Mouse (Mus musculus) bone marrow, adult 2 months (tissue): Measurements from ENCODE around the gene Dnmt1.

Source experiments
- CTCF ChIP-seq: fragments of 200-500 bp; IDR thresholded peaks from 2 replicates; pipeline ENCODE4 v1.5.1; 2011; ENCODE audit warnings: low read length, control low read depth; ENCODE audit not compliant: control insufficient read depth, insufficient read depth
- POLR2A ChIP-seq: fragments of 200-500 bp; IDR thresholded peaks from 2 replicates; pipeline ENCODE4 v1.6.1; 2011; ENCODE audit warnings: low read depth, mild to moderate bottlenecking, control low read depth, low read length, borderline replicate concordance; ENCODE audit not compliant: control insufficient read depth

DNA sequence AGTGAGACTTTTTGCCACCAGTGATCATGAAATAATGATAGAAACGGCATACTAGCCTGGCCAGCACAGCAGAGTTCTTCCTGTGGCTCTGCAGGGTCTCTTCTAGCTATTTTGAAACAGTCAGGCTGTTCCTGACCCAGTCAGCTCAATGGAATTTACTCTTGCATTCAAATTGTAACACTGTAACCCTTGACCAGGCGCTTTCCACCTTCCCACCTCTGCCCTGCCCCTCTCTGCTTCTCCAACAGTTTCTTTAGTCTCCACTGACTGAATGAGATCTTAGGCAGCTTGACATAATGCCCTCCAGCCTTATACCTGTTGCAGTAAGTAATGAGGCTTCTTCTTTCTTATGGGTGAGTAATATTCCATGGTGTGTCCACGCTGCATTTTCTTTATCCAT lies 92.8 kb downstream of the Dnmt1 start:
- TF ChIP-seq CTCF: no peak
- no peak for TF ChIP-seq POLR2A
